Mouse (Mus musculus) hindbrain, embryonic 12.5 days (tissue): ENCODE measurements around the gene Serinc2. TPM values are rescaled to one million over a fixed set of nuclear protein-coding genes. Genes with fewer than 3 reads are reported as not detected.

ENCODE experiments used
- ATAC-seq: fragments of 200-750 bp; cut with Nextera tagmentation; 2 replicates; pipeline ENCODE4 v1.8.0; 2017; ENCODE audit warnings: moderate TSS enrichment; ENCODE audit not compliant: low FRiP score
- H3K27ac ChIP-seq: fragments of 300-500 bp; sonication (generic); 2 replicates; pipeline ENCODE4 v1.5.1; 2016; ENCODE audit warnings: mild to moderate bottlenecking
- H3K27me3 ChIP-seq: fragments of 300-500 bp; sonication (generic); 2 replicates; pipeline ENCODE4 v1.6.1; 2016; ENCODE audit warnings: mild to moderate bottlenecking
- H3K36me3 ChIP-seq: fragments of 300-500 bp; sonication (generic); 2 replicates; pipeline ENCODE4 v1.6.1; 2016; ENCODE audit warnings: mild to moderate bottlenecking
- H3K4me1 ChIP-seq: fragments of 300-500 bp; sonication (generic); 2 replicates; pipeline ENCODE4 v1.6.1; 2016
- H3K4me2 ChIP-seq: fragments of 300-500 bp; sonication (generic); replicated peaks from 2 replicates; pipeline ENCODE4 v1.6.1; 2016; ENCODE audit warnings: mild to moderate bottlenecking
- H3K4me3 ChIP-seq: fragments of 300-500 bp; sonication (generic); 2 replicates; pipeline ENCODE4 v1.5.1; 2016; ENCODE audit warnings: mild to moderate bottlenecking
- H3K9ac ChIP-seq: fragments of 300-500 bp; sonication (generic); 2 replicates; pipeline ENCODE4 v1.6.1; 2016; ENCODE audit warnings: mild to moderate bottlenecking, moderate library complexity
- H3K9me3 ChIP-seq: fragments of 300-500 bp; sonication (generic); replicated peaks from 2 replicates; pipeline ENCODE4 v1.6.1; 2016; ENCODE audit warnings: mild to moderate bottlenecking
- WGBS: fragments of 180-500 bp; shearing (Covaris S2); methylation state at CpG from one replicate; pipeline ENCODE4 v1.1.7; 2016; 5-methylcytosine and 5-hydroxymethylcytosine counted together
- polyA plus RNA-seq: library from polyadenylated mRNA; unstranded; fragments of >200 nt; fragmentation: Nextera tagmentation; extraction: Ambion mirVana; gene quantifications from 2 replicates; pipeline ENCODE4 v1.2.1, GENCODE M21; 2016

Serinc2 gene
- polyA plus RNA-seq, 1 experiment from 2014 or later = 85.2 TPM

- H3K4me1 ChIP-seq = peaks cover 20% of the 10 kb centered on the region
- peak overlapping the region; percentile 47 for H3K4me3 ChIP-seq
- ATAC-seq = no peak
- peaks cover 12% of the 10 kb centered on the region for H3K36me3 ChIP-seq
- H3K27me3 ChIP-seq = peaks cover 61% of the 10 kb centered on the region
- no peaks in the 10 kb centered on the region for H3K9me3 ChIP-seq
- H3K9ac ChIP-seq = peak overlapping the region; percentile 70
- H3K4me2 ChIP-seq = peak overlapping the region; percentile 91
- H3K27ac ChIP-seq = no peak overlapping the region
- 38% methylated on average over 8 of the region's 8 CpGs for WGBS
Measured at GRCm38 (mm10) chr4:130309254-130309653, 30.2 kb upstream of the Serinc2 start.

- WGBS = under 1% methylated on average over 52 of the region's 52 CpGs
- Histone ChIP-seq H3K4me1 (peaks cover 20% of the 10 kb centered on the region), H3K4me2 (peak within 1 kb of the TSS; percentile 91), H3K9ac (peak within 1 kb of the TSS; percentile 70), H3K27me3 (peaks cover 61% of the 10 kb centered on the region), H3K27ac (no peak within 1 kb of the TSS), H3K9me3 (no peaks in the 10 kb centered on the region), H3K36me3 (peaks cover 5% of the 10 kb centered on the region), H3K4me3 (peak within 1 kb of the TSS; percentile 47)
- ATAC-seq = peak; percentile 63
Measured at GRCm38 (mm10) chr4:130308231-130309081, 29.5 kb upstream of the Serinc2 start, which contains the start of the genes Fabp3 and Gm10570. Gene Fabp3, plus strand, starts transcription at chr4:130308595. Gene Gm10570, minus strand, starts transcription at chr4:130308674.

GRCm38 (mm10) chr4:130307851-130308230 is 28.8 kb upstream of the Serinc2 start:
- peak overlapping the region; percentile 91 for H3K4me2 ChIP-seq
- H3K9ac ChIP-seq = peak overlapping the region; percentile 70; the same call in 1 of the 2 replicates
- H3K27me3 ChIP-seq = peaks cover 61% of the 10 kb centered on the region
- H3K4me1 ChIP-seq = peaks cover 20% of the 10 kb centered on the region
- no peaks in the 10 kb centered on the region; the same call in 1 of the 2 replicates for H3K36me3 ChIP-seq
- H3K4me3 ChIP-seq = peak overlapping the region; percentile 47
- H3K9me3 ChIP-seq = no peaks in the 10 kb centered on the region
- WGBS = 1% methylated on average over 23 of the region's 23 CpGs
- no peak overlapping the region for H3K27ac ChIP-seq
- 0 out of 2 replicates have a peak, but pooled peaks have one; percentile 17 for ATAC-seq

- peak overlapping the region; percentile 91; the same call in 1 of the 2 replicates for H3K4me2 ChIP-seq
- ATAC-seq = no peak
Measured at GRCm38 (mm10) chr4:130306796-130307630, 28.0 kb upstream of the Serinc2 start.

GRCm38 (mm10) chr4:130304746-130305145 is 25.7 kb upstream of the Serinc2 start:
- Histone ChIP-seq H3K4me2 (no peak overlapping the region), H3K4me1 (peaks cover 20% of the 10 kb centered on the region), H3K9me3 (no peaks in the 10 kb centered on the region), H3K9ac (no peak overlapping the region), H3K27me3 (peaks cover 47% of the 10 kb centered on the region), H3K36me3 (no peaks in the 10 kb centered on the region), H3K4me3 (no peak overlapping the region), H3K27ac (no peak overlapping the region)
- WGBS = 15% methylated on average over 3 of the region's 3 CpGs
- no peak for ATAC-seq

More at GRCm38 (mm10) chr4:130306796-130307630, 28.0 kb upstream of the Serinc2 start:
- 74% methylated on average over 10 of the region's 10 CpGs for WGBS
- Histone ChIP-seq H3K27me3 (peaks cover 63% of the 10 kb centered on the region), H3K4me1 (peaks cover 20% of the 10 kb centered on the region), H3K4me3 (no peak overlapping the region), H3K9ac (no peak overlapping the region), H3K36me3 (no peaks in the 10 kb centered on the region), H3K9me3 (no peaks in the 10 kb centered on the region), H3K27ac (no peak overlapping the region)

GRCm38 (mm10) chr4:130302285-130302870 is 23.4 kb upstream of the Serinc2 start:
- H3K27me3 ChIP-seq = peaks cover 23% of the 10 kb centered on the region
- no peak overlapping the region for H3K9ac ChIP-seq
- H3K36me3 ChIP-seq = no peaks in the 10 kb centered on the region
- no peak overlapping the region for H3K27ac ChIP-seq
- 48% methylated on average over 12 of the region's 12 CpGs for WGBS
- H3K4me1 ChIP-seq = peaks cover 1% of the 10 kb centered on the region
- no peaks in the 10 kb centered on the region for H3K9me3 ChIP-seq
- H3K4me2 ChIP-seq = no peak overlapping the region
- no peak overlapping the region for H3K4me3 ChIP-seq
- no peak for ATAC-seq

GRCm38 (mm10) chr4:130299629-130300018 is 20.6 kb upstream of the Serinc2 start:
- H3K4me3 ChIP-seq = no peak overlapping the region
- ATAC-seq = no peak
- H3K9ac ChIP-seq = 0 out of 2 replicates have a peak overlapping the region, but pooled peaks have one; percentile 11
- no peaks in the 10 kb centered on the region for H3K36me3 ChIP-seq
- no peak overlapping the region for H3K27ac ChIP-seq
- H3K4me1 ChIP-seq = no peaks in the 10 kb centered on the region
- H3K4me2 ChIP-seq = no peak overlapping the region
- H3K9me3 ChIP-seq = no peaks in the 10 kb centered on the region
- 67% methylated on average over 8 of the region's 8 CpGs for WGBS
- 0 out of 2 replicates have a peak, but pooled peaks cover 3% of the 10 kb centered on the region for H3K27me3 ChIP-seq

GRCm38 (mm10) chr4:130298877-130299628 is 20.0 kb upstream of the Serinc2 start:
- H3K4me2 ChIP-seq = no peak overlapping the region
- H3K4me3 ChIP-seq = no peak overlapping the region
- 75% methylated on average over 10 of the region's 11 CpGs for WGBS
- no peaks in the 10 kb centered on the region for H3K9me3 ChIP-seq
- ATAC-seq = no peak
- 0 out of 2 replicates have a peak, but pooled peaks cover 3% of the 10 kb centered on the region for H3K27me3 ChIP-seq
- H3K27ac ChIP-seq = no peak overlapping the region
- H3K36me3 ChIP-seq = no peaks in the 10 kb centered on the region
- H3K4me1 ChIP-seq = no peaks in the 10 kb centered on the region
- H3K9ac ChIP-seq = 0 out of 2 replicates have a peak overlapping the region, but pooled peaks have one; percentile 11

GRCm38 (mm10) chr4:130297123-130297529 is 18.1 kb upstream of the Serinc2 start:
- Histone ChIP-seq H3K27me3 (no peaks in the 10 kb centered on the region), H3K9ac (no peak overlapping the region), H3K4me3 (no peak overlapping the region), H3K4me2 (no peak overlapping the region), H3K9me3 (no peaks in the 10 kb centered on the region), H3K27ac (no peak overlapping the region), H3K4me1 (no peaks in the 10 kb centered on the region), H3K36me3 (no peaks in the 10 kb centered on the region)
- WGBS = 21% methylated on average over 13 of the region's 13 CpGs
- ATAC-seq = no peak

GRCm38 (mm10) chr4:130296243-130296965 is 17.4 kb upstream of the Serinc2 start:
- H3K9ac ChIP-seq = no peak overlapping the region
- no peak overlapping the region for H3K4me3 ChIP-seq
- H3K4me2 ChIP-seq = no peak overlapping the region
- no peaks in the 10 kb centered on the region for H3K4me1 ChIP-seq
- no peaks in the 10 kb centered on the region for H3K9me3 ChIP-seq
- no peak overlapping the region for H3K27ac ChIP-seq
- WGBS = 83% methylated on average over 13 of the region's 13 CpGs
- no peak for ATAC-seq
- no peaks in the 10 kb centered on the region for H3K36me3 ChIP-seq
- no peaks in the 10 kb centered on the region for H3K27me3 ChIP-seq
